Mouse (Mus musculus) ES-Bruce4 (cell line): ENCODE measurements at regions not wholly inside any gene's neighbourhood (a gene's known extent, or its start where the extent isn't known, plus 50 kb on each side); places are given as distances from the start of the nearest gene placed in this dataset.

ENCODE experiments used
- H3K27ac ChIP-seq: 2 replicates; pipeline ENCODE4 v1.5.1; 2012; ENCODE audit warnings: low read length, inconsistent platforms; ENCODE audit not compliant: insufficient read depth
- H3K27me3 ChIP-seq: 2 replicates; pipeline ENCODE4 v1.6.1; 2012; ENCODE audit warnings: mild to moderate bottlenecking, low read length, inconsistent platforms; ENCODE audit not compliant: control insufficient read depth, poor library complexity, insufficient read depth, severe bottlenecking
- H3K36me3 ChIP-seq: 2 replicates; pipeline ENCODE4 v1.6.1; 2012; ENCODE audit warnings: inconsistent platforms, mild to moderate bottlenecking, low read length, moderate library complexity; ENCODE audit not compliant: control insufficient read depth, poor library complexity, insufficient read depth, severe bottlenecking
- H3K4me1 ChIP-seq: one replicate; pipeline ENCODE4 v1.8.1; 2011; ENCODE audit warnings: low read length; ENCODE audit not compliant: control insufficient read depth, insufficient read depth
- H3K4me3 ChIP-seq: 2 replicates; pipeline ENCODE4 v1.5.1; 2011; ENCODE audit warnings: low read depth, mild to moderate bottlenecking, low read length
- H3K9ac ChIP-seq: 2 replicates; pipeline ENCODE4 v1.6.1; 2012; ENCODE audit warnings: low read depth, mild to moderate bottlenecking, inconsistent platforms; ENCODE audit not compliant: poor library complexity, severe bottlenecking
- H3K9me3 ChIP-seq: replicated peaks from 2 replicates; pipeline ENCODE4 v1.6.1; 2012; ENCODE audit warnings: mild to moderate bottlenecking, low read length, inconsistent platforms; ENCODE audit not compliant: control insufficient read depth, poor library complexity, insufficient read depth, severe bottlenecking
- CTCF ChIP-seq: IDR thresholded peaks from one replicate; pipeline ENCODE4 v1.8.1; 2011; ENCODE audit warnings: low read depth, low read length
- EP300 ChIP-seq: IDR thresholded peaks from 2 replicates; pipeline ENCODE4 v1.6.1; 2011; ENCODE audit warnings: low read depth, low read length; ENCODE audit not compliant: insufficient read depth
- POLR2A ChIP-seq: IDR thresholded peaks from one replicate; pipeline ENCODE4 v1.8.1; 2011; ENCODE audit warnings: low read length; ENCODE audit not compliant: insufficient read depth

DNA sequence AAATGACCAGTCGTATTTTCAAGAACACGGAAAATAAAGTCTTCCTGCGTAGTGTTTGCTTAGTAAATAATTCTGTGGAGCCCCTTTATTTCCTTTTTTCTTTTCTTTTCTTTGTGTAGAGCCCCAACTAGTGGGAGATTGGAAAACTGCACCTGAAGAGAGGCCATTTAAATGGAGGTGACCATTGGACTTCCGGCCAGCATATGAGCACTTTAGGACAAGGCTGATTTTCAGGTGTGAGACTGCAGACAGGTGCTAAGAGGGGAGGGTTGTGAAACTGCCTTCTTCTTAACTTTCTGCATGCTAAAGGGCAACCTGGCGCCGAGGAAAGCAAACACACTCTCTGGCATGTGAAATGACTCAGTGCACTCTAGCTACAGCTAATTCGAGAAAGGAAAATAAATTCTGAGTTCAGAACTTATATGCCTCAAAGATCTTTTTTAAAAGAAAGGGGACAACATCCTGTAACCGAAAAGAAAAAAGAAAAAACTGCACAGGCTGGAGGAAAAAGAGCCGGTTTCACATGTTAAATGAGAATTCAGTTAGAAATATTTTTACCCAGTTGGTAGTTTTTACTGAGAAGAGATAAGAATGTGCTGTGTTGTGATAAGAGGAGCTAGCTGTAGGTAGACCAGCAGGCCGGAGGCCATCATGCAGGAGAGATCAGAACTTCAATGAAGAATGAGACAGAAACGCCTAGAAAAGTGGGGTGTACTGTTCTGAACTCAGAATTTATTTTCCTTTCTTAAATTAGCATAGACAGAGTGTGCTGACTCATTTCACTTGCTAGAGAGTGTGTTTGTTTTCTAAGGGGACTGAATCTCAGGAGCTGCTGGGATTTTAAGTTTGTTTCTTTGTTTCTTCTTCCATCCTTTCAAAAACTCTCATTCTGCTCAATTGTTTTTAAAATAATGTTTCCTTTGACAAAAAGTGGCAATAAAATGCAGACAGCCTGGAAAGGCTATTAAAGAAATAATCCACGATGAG, 65.8 kb upstream of the Prep start:
- peaks cover 2% of the 10 kb centered on the region for H3K4me1 ChIP-seq
- H3K27ac ChIP-seq: no peak overlapping the region
- no peaks in the 10 kb centered on the region; the same call in 1 of the 2 replicates for H3K27me3 ChIP-seq
- no peak overlapping the region for H3K9ac ChIP-seq
- no peaks in the 10 kb centered on the region for H3K36me3 ChIP-seq
- TF ChIP-seq CTCF (no peak), POLR2A (no peak), EP300 (no peak)
- no peak overlapping the region for H3K4me3 ChIP-seq
- no peaks in the 10 kb centered on the region for H3K9me3 ChIP-seq

DNA sequence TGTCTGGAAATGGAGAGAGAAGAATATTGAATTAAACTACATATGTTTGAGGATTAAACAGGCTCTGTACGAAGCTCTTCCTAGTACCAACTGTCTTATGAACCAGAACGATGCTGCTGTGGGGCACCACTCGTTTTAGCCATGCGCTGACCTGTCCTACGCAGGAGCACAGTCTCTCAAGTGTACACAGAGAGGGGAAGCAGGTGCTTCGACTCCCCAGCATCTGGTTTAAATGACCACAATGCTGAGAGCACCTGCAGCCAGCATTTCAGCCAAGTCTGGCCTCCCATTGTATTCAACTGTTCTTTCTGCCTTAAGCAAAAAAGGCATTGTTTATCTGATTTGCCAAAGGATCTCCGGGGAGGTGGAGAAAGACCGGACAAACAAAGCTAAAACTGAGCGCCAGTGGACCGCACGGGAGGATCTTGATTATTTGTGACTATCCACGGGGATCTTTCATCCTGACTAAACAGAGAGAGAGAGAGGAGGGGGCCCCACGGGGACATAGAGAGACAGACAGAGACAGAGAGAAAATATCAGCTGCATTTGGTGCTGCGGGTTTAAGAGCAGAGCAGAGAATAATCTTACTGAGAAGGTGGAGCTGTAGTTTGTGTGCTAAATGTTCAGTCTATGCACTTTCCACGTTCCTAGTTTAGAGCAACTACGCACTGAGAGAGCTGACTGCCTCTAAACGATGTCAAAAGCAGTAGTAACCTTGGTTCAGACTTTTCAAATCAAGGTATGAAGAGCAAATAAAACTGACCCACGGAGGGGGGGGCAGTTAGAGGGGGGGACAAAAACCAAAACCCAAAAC, 66.8 kb upstream of the Prep start:
- Histone ChIP-seq H3K9me3 (no peaks in the 10 kb centered on the region), H3K4me1 (peaks cover 4% of the 10 kb centered on the region), H3K4me3 (no peak overlapping the region), H3K27ac (0 out of 2 replicates have a peak overlapping the region, but pooled peaks have one; percentile 25), H3K36me3 (no peaks in the 10 kb centered on the region), H3K9ac (0 out of 2 replicates have a peak overlapping the region, but pooled peaks have one; percentile 48), H3K27me3 (no peaks in the 10 kb centered on the region; the same call in 1 of the 2 replicates)
- no peak for TF ChIP-seq CTCF
- peak; percentile 62; the same call in 1 of the 2 replicates for TF ChIP-seq EP300
- TF ChIP-seq POLR2A: no peak

DNA sequence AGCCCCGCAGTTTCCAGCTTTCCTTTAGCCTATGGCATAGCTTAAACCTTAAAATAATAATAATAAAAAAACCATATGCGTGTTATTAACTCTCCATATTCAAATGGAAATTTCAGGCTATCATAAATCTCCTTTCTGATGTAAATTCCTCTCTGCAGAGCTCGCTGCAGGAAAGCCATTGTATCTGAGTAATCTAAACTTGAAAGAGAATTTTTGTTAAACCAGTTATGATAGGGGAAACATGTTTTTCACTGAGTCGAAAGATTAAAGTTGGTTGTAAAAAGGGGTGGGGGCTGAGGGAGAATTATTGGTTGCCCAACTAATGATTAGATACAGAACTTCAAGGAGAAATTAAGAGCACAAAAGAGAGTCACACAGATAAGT, 69.1 kb upstream of the Prep start:
- TF ChIP-seq CTCF: no peak
- TF ChIP-seq EP300: no peak
- no peak for TF ChIP-seq POLR2A
- H3K27ac ChIP-seq: no peak overlapping the region
- H3K36me3 ChIP-seq: no peaks in the 10 kb centered on the region
- no peak overlapping the region for H3K4me3 ChIP-seq
- no peaks in the 10 kb centered on the region for H3K9me3 ChIP-seq
- no peaks in the 10 kb centered on the region; the same call in 1 of the 2 replicates for H3K27me3 ChIP-seq
- H3K4me1 ChIP-seq: peaks cover 5% of the 10 kb centered on the region
- H3K9ac ChIP-seq: no peak overlapping the region

DNA sequence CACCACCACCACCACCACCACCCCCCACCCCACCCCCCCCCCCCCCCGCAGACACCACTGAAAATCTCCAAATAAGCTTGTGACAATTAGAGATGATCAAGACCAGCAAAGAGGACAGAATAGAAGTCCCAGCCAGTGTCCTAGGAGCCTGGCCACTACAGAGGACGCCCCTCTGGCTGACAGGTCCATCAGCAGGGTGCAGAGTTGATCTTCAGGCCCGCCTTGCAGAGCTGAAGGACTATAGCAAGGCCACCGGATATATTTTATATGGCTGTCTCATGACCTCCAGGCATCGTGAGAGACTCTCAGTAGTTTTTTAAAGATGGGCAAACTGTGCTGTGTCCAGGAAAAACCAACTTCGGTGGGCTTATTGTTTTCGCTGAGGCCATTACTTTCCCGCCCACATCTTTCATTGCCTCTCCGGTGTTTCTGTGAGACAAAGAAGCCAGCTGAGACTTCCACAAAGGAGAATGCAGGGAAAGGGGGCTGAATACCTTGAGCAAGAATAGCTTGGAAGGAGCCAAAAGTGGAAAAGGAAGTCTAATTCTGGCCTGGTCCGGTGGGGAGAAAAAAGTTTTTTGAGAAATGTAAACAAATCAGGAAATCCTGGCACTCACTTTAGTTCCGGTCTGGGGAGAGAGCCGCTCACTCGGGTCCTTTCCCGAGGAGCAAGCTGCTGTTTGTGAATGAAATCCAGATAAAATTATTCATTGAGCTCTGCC, 69.7 kb upstream of the Prep start:
- no peak overlapping the region for H3K27ac ChIP-seq
- H3K4me3 ChIP-seq: no peak overlapping the region

DNA sequence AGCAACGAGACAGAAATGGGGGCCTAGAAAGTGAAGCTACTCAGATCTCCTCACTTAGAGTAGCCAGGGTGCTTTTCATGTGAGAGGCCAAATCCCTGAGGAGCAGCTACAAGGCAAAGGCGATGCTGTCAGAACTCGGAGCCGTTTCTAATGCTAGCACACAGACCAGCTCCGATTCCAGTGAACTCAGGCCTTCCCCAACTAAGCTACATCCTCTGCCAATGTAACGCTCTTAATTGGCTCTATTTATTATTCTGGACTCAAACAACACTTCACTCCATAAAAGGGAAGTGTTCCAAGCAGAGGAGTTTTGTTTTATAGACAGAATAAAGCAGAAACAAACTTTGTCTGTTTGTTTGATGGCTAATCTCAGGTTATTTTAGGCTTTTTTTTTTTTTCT, 71.2 kb upstream of the Prep start:
- Histone ChIP-seq H3K9ac (no peak overlapping the region), H3K27me3 (no peaks in the 10 kb centered on the region; the same call in 1 of the 2 replicates), H3K4me1 (peaks cover 5% of the 10 kb centered on the region), H3K4me3 (no peak overlapping the region), H3K9me3 (no peaks in the 10 kb centered on the region), H3K27ac (no peak overlapping the region), H3K36me3 (no peaks in the 10 kb centered on the region)
- TF ChIP-seq CTCF: no peak
- TF ChIP-seq EP300: no peak
- TF ChIP-seq POLR2A: no peak

More for the DNA sequence above, 69.7 kb upstream of the Prep start:
- Histone ChIP-seq H3K9ac (no peak overlapping the region), H3K27me3 (no peaks in the 10 kb centered on the region; the same call in 1 of the 2 replicates), H3K9me3 (no peaks in the 10 kb centered on the region), H3K4me1 (peaks cover 5% of the 10 kb centered on the region), H3K36me3 (no peaks in the 10 kb centered on the region)
- no peak for TF ChIP-seq POLR2A
- TF ChIP-seq CTCF: no peak
- no peak for TF ChIP-seq EP300
